In genomic region chrX:103440803-103441202, GRCm38 (mm10) we compare ENCODE assay signal across 10 mouse cellular contexts. TPM values are rescaled to one million over a fixed set of nuclear protein-coding genes. Genes with fewer than 3 reads are reported as not detected.
DNase-seq lines count a peak whose midpoint lies in the region; ATAC-seq and TF ChIP-seq lines count a peak whose summit lies in the region.
"Had no signal": no experiment of that assay in that cellular context is flagged by ENCODE, and none has a peak within 500 bp of the region (broad histone marks: within the 10 kb centered on the region; RNA-seq: fewer than 3 reads in every experiment).

No protein-coding gene starts in this region.

- WGBS in heart, postnatal 0 days = 0% methylated on average over 1 of the region's 1 CpGs
- WGBS in heart, embryonic 10.5 days = 4% methylated on average over 1 of the region's 1 CpGs
- WGBS in large intestine, adult 2 months = 0% methylated on average over 1 of the region's 1 CpGs

- H3K27me3 ChIP-seq in heart, postnatal 0 days (ENCODE audit: control insufficient read depth, insufficient read depth, low read length) = peaks cover 32% of the 10 kb centered on the region
- H3K27me3 ChIP-seq in heart, embryonic 10.5 days (ENCODE audit: insufficient read depth, poor library complexity, severe bottlenecking) = peaks cover 41% of the 10 kb centered on the region

- no peaks in the 10 kb centered on the region for H3K36me3 ChIP-seq in heart, postnatal 0 days (replicated peaks; ENCODE audit: control insufficient read depth, insufficient read depth, low read length)
- no peaks in the 10 kb centered on the region for H3K36me3 ChIP-seq in heart, embryonic 10.5 days

- no peaks in the 10 kb centered on the region for H3K9me3 ChIP-seq in heart, postnatal 0 days (replicated peaks; ENCODE audit: control insufficient read depth, low read length)
- H3K9me3 ChIP-seq in heart, embryonic 10.5 days = no peaks in the 10 kb centered on the region

- no peak overlapping the region for H3K4me3 ChIP-seq in heart, postnatal 0 days (ENCODE audit: low read depth, low read length)
- H3K4me3 ChIP-seq in heart, embryonic 10.5 days = no peak overlapping the region

- peak; percentile 68 for TF ChIP-seq CTCF in heart, postnatal 0 days (IDR thresholded peaks at IDR 0.05; ENCODE audit: low read depth)

- no peak for TF ChIP-seq EP300 in heart, postnatal 0 days (IDR thresholded peaks at IDR 0.05; ENCODE audit: low read depth)

- peak; percentile 46 for DNase-seq in heart, postnatal 0 days (ENCODE audit: low spot score)
- DNase-seq in heart, embryonic 10.5 days (ENCODE audit: low spot score) = no peak
- peak; percentile 3 for DNase-seq in thymus, postnatal 25 days
- no peak for DNase-seq in thymus, postnatal 36 days
- peak; percentile 39 to 45 for DNase-seq in cerebellum, postnatal 14 days
- DNase-seq in large intestine, adult 2 months (ENCODE audit: low read depth, low spot score) = peak; percentile 19
- DNase-seq in yolk sac, embryonic 10.5 days (ENCODE audit: low spot score) = peak; percentile 20
- no peak for DNase-seq in layer of hippocampus, adult 9-10 months (ENCODE audit: low spot score)

- H3K27ac ChIP-seq in heart, postnatal 0 days (ENCODE audit: low read depth) = no peak overlapping the region
- no peak overlapping the region for H3K27ac ChIP-seq in heart, embryonic 10.5 days

- no peak overlapping the region for H3K9ac ChIP-seq in heart, postnatal 0 days (replicated peaks; ENCODE audit: low read depth, low read length)

- no peak for ATAC-seq in heart, postnatal 0 days (ENCODE audit: insufficient read depth, low read depth)

- H3K4me1 ChIP-seq in heart, postnatal 0 days (ENCODE audit: control insufficient read depth, insufficient read depth) = no peaks in the 10 kb centered on the region
- H3K4me1 ChIP-seq in heart, embryonic 10.5 days = no peaks in the 10 kb centered on the region

- H3K4me2 ChIP-seq in heart, postnatal 0 days (ENCODE audit: low read depth, low read length) = no peak overlapping the region

RNA-seq across cellular contexts. Expression of gene Gm26992, which starts 19.0 kb away (rescaled TPM):
- total RNA-seq in heart, postnatal 0 days (2014; rRNA removed; ENCODE audit: low replicate concordance) = not detected in 2 replicates
- not detected in 2 replicates for polyA plus RNA-seq in heart, postnatal 0 days (2015; fragmentation: Nextera tagmentation; extraction: Ambion mirVana)
- polyA plus RNA-seq in heart, embryonic 10.5 days (2016; fragmentation: Nextera tagmentation; extraction: Ambion mirVana) = not detected in 2 replicates
- polyA plus RNA-seq in large intestine, adult 2 months (2012; rRNA removed) = 0.27 and 0.37 TPM in 2 replicates
- total RNA-seq: left cerebral cortex, postnatal 10 days had no signal
- polyA plus RNA-seq: spleen, adult 2 months had no signal

RNA-seq across cellular contexts. Expression of gene Tsx, which starts 26.5 kb away (rescaled TPM):
- not detected in 2 replicates for total RNA-seq in heart, postnatal 0 days (2014; rRNA removed; ENCODE audit: low replicate concordance)
- polyA plus RNA-seq in heart, postnatal 0 days (2015; fragmentation: Nextera tagmentation; extraction: Ambion mirVana) = 0.15 TPM in 1 of 2 replicates, not detected in the other
- polyA plus RNA-seq in heart, embryonic 10.5 days (2016; fragmentation: Nextera tagmentation; extraction: Ambion mirVana) = not detected in 2 replicates
- polyA plus RNA-seq in large intestine, adult 2 months (2012; rRNA removed) = 0.21 and 0.32 TPM in 2 replicates
- polyA plus RNA-seq: spleen, adult 2 months had no signal

Comparison
In these comparisons a context has a peak if more than half of its experiments do, and no peak if none do; other contexts are left out.
1. DNase-seq: peak in heart, postnatal 0 days (single experiment), thymus, postnatal 25 days (single experiment), cerebellum, postnatal 14 days (2 of 2), large intestine, adult 2 months (single experiment) and yolk sac, embryonic 10.5 days (single experiment); none in heart, embryonic 10.5 days (single experiment), thymus, postnatal 36 days (0 of 2) and layer of hippocampus, adult 9-10 months (single experiment).